ENCODE assay signal across 8 mouse cellular contexts in the genomic region with DNA sequence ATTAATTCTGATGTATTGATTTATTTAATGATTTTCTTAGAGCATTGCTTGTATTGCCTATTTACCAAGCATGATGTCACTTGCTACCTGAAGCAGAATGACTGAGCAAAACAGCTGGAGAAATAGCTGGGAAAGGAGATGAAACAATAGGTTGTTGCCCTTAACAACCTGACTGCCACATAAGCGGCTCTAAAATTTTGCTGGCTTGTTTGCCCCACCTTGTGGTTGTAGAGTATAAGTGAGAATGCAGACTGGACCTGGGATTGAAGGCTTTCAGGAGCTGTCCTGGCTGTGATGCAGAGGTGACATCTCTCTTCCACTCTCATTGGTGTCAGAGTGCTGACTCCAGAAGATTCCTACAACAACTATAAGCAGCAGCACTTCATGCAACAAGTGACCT.
A peak's percentile ranks its signal among the peaks of the same experiment; 100 is the strongest.
DNase-seq lines count a peak whose midpoint lies in the region; ATAC-seq and TF ChIP-seq lines count a peak whose summit lies in the region.

No protein-coding gene starts in this region.

- no peaks in the 10 kb centered on the region for H3K4me1 ChIP-seq in intestine, postnatal 0 days (replicated peaks; ENCODE audit: control insufficient read depth, insufficient read depth, low read length)
- H3K4me1 ChIP-seq in intestine, embryonic 15.5 days (replicated peaks), result no peaks in the 10 kb centered on the region
- no peaks in the 10 kb centered on the region for H3K4me1 ChIP-seq in ES-E14 (ENCODE audit: control insufficient read depth in 2 of 2, insufficient read depth in 2 of 2, low read length in 2 of 2, poor library complexity in 1 of 2)

- peak; percentile 3 for DNase-seq in ES-E14 (ENCODE audit: low read depth, low spot score)
- peak; percentile 25 for DNase-seq in cerebellum, adult 9-10 months
- DNase-seq in layer of hippocampus, adult 8-10 months (ENCODE audit: low spot score in 2 of 2), result peak; percentile 4 to 8
- DNase-seq in retina, postnatal 7 days (ENCODE audit: low read depth, low spot score), result peak; percentile 32
- no peak for DNase-seq in c-Kit-positive CD71-positive TER-119-positive erythroid progenitor cells, embryonic 14.5 days (ENCODE audit: low spot score)

- H3K27ac ChIP-seq in intestine, postnatal 0 days (ENCODE audit: low read depth, low read length), result no peak overlapping the region
- no peak overlapping the region for H3K27ac ChIP-seq in intestine, embryonic 15.5 days
- no peak overlapping the region for H3K27ac ChIP-seq in ES-E14 (ENCODE audit: insufficient read depth, low read depth, low read length, poor library complexity, severe bottlenecking)

- H3K27me3 ChIP-seq in intestine, postnatal 0 days (replicated peaks; ENCODE audit: control insufficient read depth, insufficient read depth, low read length), result no peaks in the 10 kb centered on the region
- no peaks in the 10 kb centered on the region for H3K27me3 ChIP-seq in intestine, embryonic 15.5 days (replicated peaks)

- WGBS in intestine, postnatal 0 days, result 10% methylated on average over 1 of the region's 1 CpGs
- 11% methylated on average over 1 of the region's 1 CpGs for WGBS in intestine, embryonic 15.5 days

- no peaks in the 10 kb centered on the region for H3K36me3 ChIP-seq in intestine, postnatal 0 days (ENCODE audit: control insufficient read depth, insufficient read depth)
- no peaks in the 10 kb centered on the region for H3K36me3 ChIP-seq in intestine, embryonic 15.5 days
- no peaks in the 10 kb centered on the region for H3K36me3 ChIP-seq in ES-E14 (ENCODE audit: control insufficient read depth, insufficient read depth, low read length, poor library complexity, severe bottlenecking)

- ATAC-seq in intestine, postnatal 0 days, result no peak
- no peak for ATAC-seq in intestine, embryonic 15.5 days
- no peak for ATAC-seq in megakaryocyte-erythroid progenitor cell, adult 5-6 weeks (replicated peaks; ENCODE audit: low FRiP score, low TSS enrichment, poor library complexity, severe bottlenecking)

- no peak overlapping the region for H3K4me3 ChIP-seq in intestine, postnatal 0 days (ENCODE audit: low read depth, low read length)
- H3K4me3 ChIP-seq in intestine, embryonic 15.5 days (replicated peaks), result no peak overlapping the region
- no peak overlapping the region for H3K4me3 ChIP-seq in ES-E14 (ENCODE audit: insufficient read depth in 1 of 2, low read depth in 1 of 2, low read length in 2 of 2, poor library complexity in 1 of 2, severe bottlenecking in 1 of 2)

- H3K4me2 ChIP-seq in intestine, postnatal 0 days (replicated peaks; ENCODE audit: low read depth), result no peak overlapping the region
- H3K4me2 ChIP-seq in intestine, embryonic 15.5 days (replicated peaks), result no peak overlapping the region

- no peaks in the 10 kb centered on the region for H3K9me3 ChIP-seq in intestine, postnatal 0 days (ENCODE audit: control insufficient read depth)
- H3K9me3 ChIP-seq in intestine, embryonic 15.5 days, result no peaks in the 10 kb centered on the region
- no peaks in the 10 kb centered on the region for H3K9me3 ChIP-seq in ES-E14 (ENCODE audit: control insufficient read depth, insufficient read depth, low read depth, low read length)

- no peak overlapping the region for H3K9ac ChIP-seq in intestine, postnatal 0 days (ENCODE audit: low read depth, low read length)
- H3K9ac ChIP-seq in intestine, embryonic 15.5 days, result no peak overlapping the region
- H3K9ac ChIP-seq in ES-E14 (ENCODE audit: insufficient read depth, low read depth, low read length, poor library complexity, severe bottlenecking), result no peak overlapping the region

- in situ Hi-C loops in ES-E14 (cut with MboI; ENCODE audit: low sequenced_read_pairs in 2 of 2, unreplicated experiment in 2 of 2), result no loop called here

- TF ChIP-seq CTCF in intestine, postnatal 0 days (IDR thresholded peaks at IDR 0.05; ENCODE audit: low read depth), result peak; percentile 66

TF ChIP-seq in ES-E14, 5 proteins besides CTCF, POLR2A, EP300 and RAD21:
- TF ChIP-seq ZC3H11A (IDR thresholded peaks at IDR 0.05; ENCODE audit: borderline replicate concordance, low read depth, low read length) (peak; percentile 32; the same call in 1 of the 2 replicates), MAFK (IDR thresholded peaks at IDR 0.05; ENCODE audit: insufficient read depth, low read depth, low read length) (no peak)
